9 mouse cellular contexts compared by ENCODE assay signal in the genomic region with DNA sequence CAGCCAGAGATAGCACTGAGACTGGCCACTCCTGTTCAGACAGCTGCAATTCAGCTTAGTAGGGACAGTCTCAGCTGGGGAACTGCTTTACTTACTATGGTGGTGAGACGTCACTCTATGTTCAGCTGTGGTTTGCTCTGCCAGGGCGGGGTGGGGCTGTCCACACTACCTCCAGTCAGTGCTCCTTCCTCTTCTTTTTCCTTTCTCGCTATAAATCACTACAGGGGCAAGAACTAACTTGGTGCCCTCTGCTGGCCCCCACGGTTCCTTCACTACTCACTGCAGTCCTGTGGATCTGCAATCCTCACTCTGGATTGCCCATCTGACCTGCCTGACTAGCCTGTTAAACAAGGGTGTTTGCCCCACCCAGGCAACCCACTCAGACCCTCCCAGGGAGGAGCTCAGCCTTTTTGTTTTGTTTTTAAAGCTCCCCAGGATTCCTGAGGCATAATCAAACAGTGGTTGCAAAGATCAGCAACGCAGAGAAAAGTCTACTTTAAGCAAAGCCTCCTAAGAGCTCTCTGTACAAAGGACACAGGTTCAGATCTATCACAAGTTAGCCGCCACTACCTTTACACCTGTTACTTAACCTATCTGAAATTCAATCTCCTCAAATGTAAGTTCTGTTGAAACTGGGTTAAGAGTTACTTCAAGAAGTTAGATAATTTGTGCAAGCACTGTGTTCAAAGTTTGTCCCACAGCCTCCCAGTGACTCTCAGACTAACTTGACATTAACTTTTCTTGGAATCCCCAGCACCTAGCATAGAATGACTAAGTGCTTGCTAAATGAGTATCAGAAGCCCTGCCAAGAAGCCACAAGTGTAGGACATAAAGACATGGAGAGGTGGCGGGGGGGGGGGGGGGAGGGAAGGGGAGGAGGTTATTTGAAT. TPM values are rescaled to one million over a fixed set of nuclear protein-coding genes. Genes with fewer than 3 reads are reported as not detected.
DNase-seq lines count a peak whose midpoint lies in the region; ATAC-seq lines count a peak whose summit lies in the region.
"Had no signal": no experiment of that assay in that cellular context is flagged by ENCODE, and none has a peak within 500 bp of the region (broad histone marks: within the 10 kb centered on the region; RNA-seq: fewer than 3 reads in every experiment).

No protein-coding gene starts in this region.

- WGBS in embryonic facial prominence, embryonic 14.5 days: 34% methylated on average over 7 of the region's 7 CpGs
- WGBS in heart, embryonic 16.5 days: 39% methylated on average over 7 of the region's 7 CpGs
- WGBS in macrophage (ENCODE audit: missing documents): 18% methylated on average over 6 of the region's 7 CpGs

- peak overlapping the region; percentile 71 for H3K4me3 ChIP-seq in embryonic facial prominence, embryonic 14.5 days (ENCODE audit: low read depth, low read length)
- H3K4me3 ChIP-seq in heart, embryonic 16.5 days (ENCODE audit: low read length): peak overlapping the region; percentile 73
- peak overlapping the region; percentile 64 for H3K4me3 ChIP-seq in macrophage (ENCODE audit: inconsistent target)

- H3K9ac ChIP-seq in embryonic facial prominence, embryonic 14.5 days (ENCODE audit: low read depth, low read length): peak overlapping the region; percentile 76
- peak overlapping the region; percentile 82 for H3K9ac ChIP-seq in heart, embryonic 16.5 days (ENCODE audit: low read length)

- peaks cover 45% of the 10 kb centered on the region for H3K79me2 ChIP-seq in macrophage (ENCODE audit: inconsistent target)

- H3K27me3 ChIP-seq in embryonic facial prominence, embryonic 14.5 days (replicated peaks; ENCODE audit: control insufficient read depth, insufficient read depth, low read length): no peaks in the 10 kb centered on the region
- H3K27me3 ChIP-seq in heart, embryonic 16.5 days (ENCODE audit: control insufficient read depth, insufficient read depth, low read length): no peaks in the 10 kb centered on the region

- H3K4me1 ChIP-seq in embryonic facial prominence, embryonic 14.5 days (ENCODE audit: control insufficient read depth, insufficient read depth, low read length): 0 out of 2 replicates have a peak, but pooled peaks cover 11% of the 10 kb centered on the region
- H3K4me1 ChIP-seq in heart, embryonic 16.5 days (ENCODE audit: control insufficient read depth, insufficient read depth, low read length): peaks cover 14% of the 10 kb centered on the region

- peak; percentile 82 for DNase-seq in CD4-positive helper T cell, adult 2 months (ENCODE audit: low read depth, low spot score)
- DNase-seq in R1 (ENCODE audit: low read depth, low spot score): peak; percentile 50
- peak; percentile 51 for DNase-seq in embryonic facial prominence, embryonic 14.5 days (ENCODE audit: low spot score)
- peak; percentile 65 for DNase-seq in kidney, postnatal 10 days
- DNase-seq in spleen, postnatal 36 days (ENCODE audit: low spot score in 2 of 2): peak; percentile 84
- no peak for DNase-seq in left cerebral cortex, postnatal 36 days (ENCODE audit: low spot score in 2 of 2)

- H3K9me3 ChIP-seq in embryonic facial prominence, embryonic 14.5 days (ENCODE audit: control insufficient read depth, low read length): peaks cover 9% of the 10 kb centered on the region; the same call in 1 of the 2 replicates
- H3K9me3 ChIP-seq in heart, embryonic 16.5 days (replicated peaks; ENCODE audit: control insufficient read depth, low read length): peaks cover 7% of the 10 kb centered on the region

- peak; percentile 24 for ATAC-seq in embryonic facial prominence, embryonic 14.5 days (ENCODE audit: low read depth)
- no peak for ATAC-seq in heart, embryonic 16.5 days (replicated peaks; ENCODE audit: extremely low read depth, insufficient read depth, low FRiP score)

- intact Hi-C loops in left cerebral cortex, postnatal 36 days (cut with DNase I): loop anchor here (2.0 kb wide), 1 partner anchor 14 kb away; the partner anchor contains the start of gene Prpf19

- peak overlapping the region; percentile 92 for H3K4me2 ChIP-seq in embryonic facial prominence, embryonic 14.5 days (ENCODE audit: low read depth, low read length)
- H3K4me2 ChIP-seq in heart, embryonic 16.5 days (ENCODE audit: low read depth, low read length): peak overlapping the region; percentile 91

- peak overlapping the region; percentile 33; the same call in 1 of the 2 replicates for H3K27ac ChIP-seq in embryonic facial prominence, embryonic 14.5 days (replicated peaks; ENCODE audit: low read depth, low read length)
- H3K27ac ChIP-seq in heart, embryonic 16.5 days (ENCODE audit: low read length): peak overlapping the region; percentile 95
- peak overlapping the region; percentile 82 for H3K27ac ChIP-seq in macrophage

- H3K36me3 ChIP-seq in embryonic facial prominence, embryonic 14.5 days (ENCODE audit: control insufficient read depth, insufficient read depth, low read length): peaks cover 12% of the 10 kb centered on the region; the same call in 1 of the 2 replicates
- H3K36me3 ChIP-seq in heart, embryonic 16.5 days (ENCODE audit: control insufficient read depth, insufficient read depth): no peaks in the 10 kb centered on the region; the same call in 1 of the 2 replicates
- H3K36me3 ChIP-seq in macrophage (ENCODE audit: inconsistent target): no peaks in the 10 kb centered on the region

RNA-seq across cellular contexts. Expression of gene Tmem109, which starts 1.5 kb away (rescaled TPM):
- polyA plus RNA-seq in embryonic facial prominence, embryonic 14.5 days (2014; fragmentation: Nextera tagmentation; extraction: Ambion mirVana): 131 and 137 TPM in 2 replicates
- polyA plus RNA-seq in heart, embryonic 16.5 days (2015; fragmentation: Nextera tagmentation; extraction: Ambion mirVana): 108 and 112 TPM in 2 replicates
- 10 to 100 TPM in 8 of 26 experiments, 1 to 10 TPM in 17, not detected in 1; 1.3 to 27.8 (median 6.8) TPM for total RNA-seq in macrophage (2018; cell fraction: chromatin; rRNA removed)
- total RNA-seq in macrophage (2018; cell fraction: cytosol; rRNA removed): 10 to 100 TPM; 22.0 to 60.5 (median 35.6) TPM
- total RNA-seq in macrophage (2018; cell fraction: nucleus; rRNA removed): 10 to 100 TPM in 25 of 26 experiments, 1 to 10 TPM in 1; 5.5 to 63.8 (median 25.4) TPM
- polyA plus RNA-seq in macrophage (2018): 30.6 to 77.7 TPM (median 50.2 TPM) in 3 replicates
- 10 to 100 TPM; 40.0 to 49.9 TPM for total RNA-seq in left cerebral cortex, postnatal 36 days (2021)

RNA-seq across cellular contexts. Expression of gene Tmem132a, which starts 10.6 kb away (rescaled TPM):
- 58.5 and 67.8 TPM in 2 replicates for polyA plus RNA-seq in embryonic facial prominence, embryonic 14.5 days (2014; fragmentation: Nextera tagmentation; extraction: Ambion mirVana)
- 36.7 and 47.0 TPM in 2 replicates for polyA plus RNA-seq in heart, embryonic 16.5 days (2015; fragmentation: Nextera tagmentation; extraction: Ambion mirVana)
- 10 to 100 TPM in 10 of 26 experiments, 1 to 10 TPM in 16; 5.0 to 17.4 (median 7.9) TPM for total RNA-seq in macrophage (2018; cell fraction: chromatin; rRNA removed)
- total RNA-seq in macrophage (2018; cell fraction: cytosol; rRNA removed): 10 to 100 TPM in 1 of 26 experiments, 1 to 10 TPM in 25; 2.0 to 11.2 (median 6.0) TPM
- 10 to 100 TPM in 15 of 26 experiments, 1 to 10 TPM in 11; 4.9 to 32.2 (median 12.9) TPM for total RNA-seq in macrophage (2018; cell fraction: nucleus; rRNA removed)
- polyA plus RNA-seq in macrophage (2018): 6.0 to 22.3 TPM (median 10.1 TPM) in 3 replicates
- total RNA-seq in left cerebral cortex, postnatal 36 days (2021): 100 to 1,000 TPM; 277 to 369 TPM

RNA-seq across cellular contexts. Expression of gene Prpf19, which starts 14.7 kb away (rescaled TPM):
- 41.9 and 46.1 TPM in 2 replicates for polyA plus RNA-seq in embryonic facial prominence, embryonic 14.5 days (2014; fragmentation: Nextera tagmentation; extraction: Ambion mirVana)
- 35.9 and 37.7 TPM in 2 replicates for polyA plus RNA-seq in heart, embryonic 16.5 days (2015; fragmentation: Nextera tagmentation; extraction: Ambion mirVana)
- 10 to 100 TPM in 25 of 26 experiments, 1 to 10 TPM in 1; 7.1 to 71.2 (median 36.1) TPM for total RNA-seq in macrophage (2018; cell fraction: chromatin; rRNA removed)
- 10 to 100 TPM; 33.0 to 52.9 (median 43.5) TPM for total RNA-seq in macrophage (2018; cell fraction: cytosol; rRNA removed)
- 10 to 100 TPM; 13.8 to 66.9 (median 23.9) TPM for total RNA-seq in macrophage (2018; cell fraction: nucleus; rRNA removed)
- polyA plus RNA-seq in macrophage (2018): 43.4 to 93.2 TPM (median 51.6 TPM) in 3 replicates
- total RNA-seq in left cerebral cortex, postnatal 36 days (2021): 100 to 1,000 TPM; 207 to 213 TPM

RNA-seq across cellular contexts. Expression of gene Zp1, which starts 40.1 kb away (rescaled TPM):
- 0.17 TPM in 1 of 2 replicates, not detected in the other for polyA plus RNA-seq in embryonic facial prominence, embryonic 14.5 days (2014; fragmentation: Nextera tagmentation; extraction: Ambion mirVana)
- 0.14 TPM in 1 of 2 replicates, not detected in the other for polyA plus RNA-seq in heart, embryonic 16.5 days (2015; fragmentation: Nextera tagmentation; extraction: Ambion mirVana)
- total RNA-seq in macrophage (2018; cell fraction: chromatin; rRNA removed): not detected
- total RNA-seq in macrophage (2018; cell fraction: cytosol; rRNA removed): not detected
- total RNA-seq in macrophage (2018; cell fraction: nucleus; rRNA removed): not detected
- not detected in 3 replicates for polyA plus RNA-seq in macrophage (2018)
- not detected for total RNA-seq in left cerebral cortex, postnatal 36 days (2021)
- total RNA-seq: left cerebral cortex, postnatal 10 days had no signal

RNA-seq across cellular contexts. Expression of gene Slc15a3, which starts 40.8 kb away (rescaled TPM):
- polyA plus RNA-seq in embryonic facial prominence, embryonic 14.5 days (2014; fragmentation: Nextera tagmentation; extraction: Ambion mirVana): 0.84 and 1.3 TPM in 2 replicates
- polyA plus RNA-seq in heart, embryonic 16.5 days (2015; fragmentation: Nextera tagmentation; extraction: Ambion mirVana): 0.42 and 0.92 TPM in 2 replicates
- total RNA-seq in macrophage (2018; cell fraction: chromatin; rRNA removed): 100 to 1,000 TPM; 207 to 998 (median 456) TPM
- total RNA-seq in macrophage (2018; cell fraction: cytosol; rRNA removed): 1,000 to 10,000 TPM in 1 of 26 experiments, 100 to 1,000 TPM in 25; 372 to 1,028 (median 651) TPM
- total RNA-seq in macrophage (2018; cell fraction: nucleus; rRNA removed): 1,000 to 10,000 TPM in 8 of 26 experiments, 100 to 1,000 TPM in 18; 401 to 1,189 (median 870) TPM
- 344 to 583 TPM (median 414 TPM) in 3 replicates for polyA plus RNA-seq in macrophage (2018)
- total RNA-seq in left cerebral cortex, postnatal 36 days (2021): 1 to 10 TPM in 1 of 2 experiments, under 1 TPM in 1; 0.86 to 1.7 TPM

Comparison
In these comparisons a context has a peak if more than half of its experiments do, and no peak if none do; other contexts are left out.
1. DNase-seq: peak in CD4-positive helper T cell, adult 2 months (single experiment), R1 (single experiment), embryonic facial prominence, embryonic 14.5 days (single experiment), kidney, postnatal 10 days (single experiment) and spleen, postnatal 36 days (2 of 2); none in left cerebral cortex, postnatal 36 days (0 of 2).
2. H3K27ac ChIP-seq: peak in every context shown above with its lines; median percentile 95 in heart, embryonic 16.5 days; 82 in macrophage; 33 in embryonic facial prominence, embryonic 14.5 days.
3. Peak in every context shown above with its lines, with median percentiles within 50 percentile points of each other: H3K4me3 ChIP-seq.